9 mouse cellular contexts compared by ENCODE assay signal in genomic region chr12:70109921-70110320, GRCm38 (mm10). TPM values are rescaled to one million over a fixed set of nuclear protein-coding genes. Genes with fewer than 3 reads are reported as not detected.
A peak's percentile ranks its signal among the peaks of the same experiment; 100 is the strongest.
DNase-seq lines count a peak whose midpoint lies in the region; ATAC-seq and TF ChIP-seq lines count a peak whose summit lies in the region.
"Had no signal": no experiment of that assay in that cellular context is flagged by ENCODE, and none has a peak within 500 bp of the region (broad histone marks: within the 10 kb centered on the region; RNA-seq: fewer than 3 reads in every experiment).

No protein-coding gene starts in this region.

- H3K4me2 ChIP-seq in heart, embryonic 11.5 days = peak overlapping the region; percentile 85
- H3K4me2 ChIP-seq in heart, embryonic 15.5 days = peak overlapping the region; percentile 99
- H3K4me2 ChIP-seq in liver, embryonic 16.5 days (ENCODE audit: low read depth, low read length) = peak overlapping the region; percentile 94
- peak overlapping the region; percentile 89 for H3K4me2 ChIP-seq in neural tube, embryonic 12.5 days (replicated peaks)

- no peak for ATAC-seq in heart, embryonic 11.5 days (replicated peaks; ENCODE audit: insufficient number of reproducible peaks, low FRiP score, low TSS enrichment)
- ATAC-seq in heart, embryonic 15.5 days (replicated peaks; ENCODE audit: insufficient number of reproducible peaks, insufficient read depth, low FRiP score, low read depth) = no peak
- ATAC-seq in liver, embryonic 16.5 days (ENCODE audit: low read depth) = no peak
- no peak for ATAC-seq in neural tube, embryonic 12.5 days (ENCODE audit: low FRiP score, low read depth)

- H3K4me1 ChIP-seq in heart, embryonic 11.5 days (ENCODE audit: control insufficient read depth, insufficient read depth, low read length) = peaks cover 9% of the 10 kb centered on the region; the same call in 1 of the 2 replicates
- peaks cover 44% of the 10 kb centered on the region for H3K4me1 ChIP-seq in bone marrow macrophage, adult 2 months (ENCODE audit: control insufficient read depth, insufficient read depth, low read length)
- H3K4me1 ChIP-seq in heart, embryonic 15.5 days (replicated peaks) = peaks cover 34% of the 10 kb centered on the region
- H3K4me1 ChIP-seq in liver, embryonic 16.5 days (ENCODE audit: control insufficient read depth, low read depth, low read length) = peaks cover 19% of the 10 kb centered on the region
- peaks cover 62% of the 10 kb centered on the region for H3K4me1 ChIP-seq in neural tube, embryonic 12.5 days

- peak overlapping the region; percentile 81; the same call in 1 of the 2 replicates for H3K4me3 ChIP-seq in heart, embryonic 11.5 days (ENCODE audit: low read depth, low read length)
- H3K4me3 ChIP-seq in bone marrow macrophage, adult 2 months (ENCODE audit: insufficient read depth, low read length) = peak overlapping the region; percentile 81
- peak overlapping the region; percentile 96 for H3K4me3 ChIP-seq in heart, embryonic 15.5 days
- peak overlapping the region; percentile 72 for H3K4me3 ChIP-seq in liver, embryonic 16.5 days (ENCODE audit: low read depth, low read length)
- peak overlapping the region; percentile 78 for H3K4me3 ChIP-seq in neural tube, embryonic 12.5 days

- H3K27ac ChIP-seq in heart, embryonic 11.5 days (ENCODE audit: low read depth, low read length) = no peak overlapping the region
- H3K27ac ChIP-seq in bone marrow macrophage, adult 2 months (ENCODE audit: insufficient read depth, low read depth, low read length) = no peak overlapping the region
- H3K27ac ChIP-seq in heart, embryonic 15.5 days = no peak overlapping the region
- no peak overlapping the region for H3K27ac ChIP-seq in liver, embryonic 16.5 days (ENCODE audit: low read length)
- no peak overlapping the region for H3K27ac ChIP-seq in neural tube, embryonic 12.5 days

- no peak overlapping the region for H3K9ac ChIP-seq in heart, embryonic 11.5 days (ENCODE audit: low read depth, low read length)
- no peak overlapping the region for H3K9ac ChIP-seq in heart, embryonic 15.5 days
- no peak overlapping the region for H3K9ac ChIP-seq in liver, embryonic 16.5 days (ENCODE audit: low read depth, low read length)
- peak overlapping the region; percentile 92; the same call in 1 of the 2 replicates for H3K9ac ChIP-seq in neural tube, embryonic 12.5 days

- DNase-seq in heart, adult 8-10 months (ENCODE audit: low spot score) = no peak
- DNase-seq in c-Kit-positive CD71-positive TER-119-positive erythroid progenitor cells, embryonic 14.5 days (ENCODE audit: low spot score) = no peak
- DNase-seq in spleen, postnatal 36 days (ENCODE audit: low spot score in 2 of 2) = no peak

- 67% methylated on average over 6 of the region's 6 CpGs for WGBS in heart, embryonic 11.5 days (ENCODE audit: insufficient replicate concordance)
- 49% methylated on average over 6 of the region's 6 CpGs for WGBS in heart, embryonic 15.5 days
- WGBS in liver, embryonic 16.5 days (ENCODE audit: insufficient replicate concordance) = 50% methylated on average over 6 of the region's 6 CpGs
- WGBS in neural tube, embryonic 12.5 days = 43% methylated on average over 6 of the region's 6 CpGs

- H3K36me3 ChIP-seq in heart, embryonic 11.5 days (ENCODE audit: control insufficient read depth, insufficient read depth, low read length) = no peaks in the 10 kb centered on the region
- no peaks in the 10 kb centered on the region for H3K36me3 ChIP-seq in heart, embryonic 15.5 days
- no peaks in the 10 kb centered on the region for H3K36me3 ChIP-seq in liver, embryonic 16.5 days (ENCODE audit: control insufficient read depth, insufficient read depth)
- H3K36me3 ChIP-seq in neural tube, embryonic 12.5 days = no peaks in the 10 kb centered on the region

- no peaks in the 10 kb centered on the region for H3K9me3 ChIP-seq in heart, embryonic 11.5 days (replicated peaks; ENCODE audit: control insufficient read depth, low read length)
- H3K9me3 ChIP-seq in heart, embryonic 15.5 days (replicated peaks) = no peaks in the 10 kb centered on the region
- no peaks in the 10 kb centered on the region for H3K9me3 ChIP-seq in liver, embryonic 16.5 days (replicated peaks; ENCODE audit: control insufficient read depth, low read length)
- H3K9me3 ChIP-seq in neural tube, embryonic 12.5 days = no peaks in the 10 kb centered on the region

- no peak for TF ChIP-seq POLR2A in bone marrow macrophage, adult 2 months (IDR thresholded peaks at IDR 0.05; ENCODE audit: borderline replicate concordance, low read depth, low read length)

- no peaks in the 10 kb centered on the region; the same call in 1 of the 2 replicates for H3K27me3 ChIP-seq in heart, embryonic 11.5 days (ENCODE audit: control insufficient read depth, insufficient read depth, low read length)
- H3K27me3 ChIP-seq in heart, embryonic 15.5 days = no peaks in the 10 kb centered on the region
- H3K27me3 ChIP-seq in liver, embryonic 16.5 days (ENCODE audit: control insufficient read depth, insufficient read depth, low read depth, low read length) = peaks cover 27% of the 10 kb centered on the region
- no peaks in the 10 kb centered on the region for H3K27me3 ChIP-seq in neural tube, embryonic 12.5 days (replicated peaks)

- TF ChIP-seq CTCF in bone marrow macrophage, adult 2 months (IDR thresholded peaks at IDR 0.05; ENCODE audit: low read depth, low read length) = no peak

RNA-seq across cellular contexts. Expression of gene Nin, which starts 3.6 kb away (rescaled TPM):
- polyA plus RNA-seq in heart, embryonic 11.5 days (2014; fragmentation: Nextera tagmentation; extraction: Ambion mirVana) = 7.8 and 9.1 TPM in 2 replicates
- 10 to 100 TPM; 13.1 to 17.0 (median 14.7) TPM for total RNA-seq in heart, adult 8-10 months (2022)
- 25.7 and 29.6 TPM in 2 replicates for polyA plus RNA-seq in bone marrow macrophage, adult 2 months (2012; ENCODE audit: insufficient read depth, insufficient read length, missing spikeins)
- polyA plus RNA-seq in heart, embryonic 15.5 days (2015; fragmentation: Nextera tagmentation; extraction: Ambion mirVana) = 6.6 and 10.2 TPM in 2 replicates
- polyA plus RNA-seq in liver, embryonic 16.5 days (2015; fragmentation: Nextera tagmentation; extraction: Ambion mirVana) = 3.1 TPM in 2 replicates
- polyA plus RNA-seq in neural tube, embryonic 12.5 days (2016; fragmentation: Nextera tagmentation; extraction: Ambion mirVana) = 18.9 and 19.3 TPM in 2 replicates

RNA-seq across cellular contexts. Expression of gene Abhd12b, which starts 44.0 kb away (rescaled TPM):
- polyA plus RNA-seq in heart, embryonic 11.5 days (2014; fragmentation: Nextera tagmentation; extraction: Ambion mirVana) = not detected in 2 replicates
- total RNA-seq in heart, adult 8-10 months (2022) = not detected
- not detected in 2 replicates for polyA plus RNA-seq in bone marrow macrophage, adult 2 months (2012; ENCODE audit: insufficient read depth, insufficient read length, missing spikeins)
- polyA plus RNA-seq in heart, embryonic 15.5 days (2015; fragmentation: Nextera tagmentation; extraction: Ambion mirVana) = 0.06 TPM in 1 of 2 replicates, not detected in the other
- polyA plus RNA-seq in liver, embryonic 16.5 days (2015; fragmentation: Nextera tagmentation; extraction: Ambion mirVana) = not detected in 2 replicates
- not detected in 2 replicates for polyA plus RNA-seq in neural tube, embryonic 12.5 days (2016; fragmentation: Nextera tagmentation; extraction: Ambion mirVana)
- total RNA-seq: layer of hippocampus, adult 18-20 months had no signal
